Mouse (Mus musculus): ENCODE measurements around the gene Kcna10. TPM values are rescaled to one million over a fixed set of nuclear protein-coding genes. Genes with fewer than 3 reads are reported as not detected.
A peak's percentile ranks its signal among the peaks of the same experiment; 100 is the strongest.

The Kcna10 gene
- not detected for total RNA-seq (2021)

DNA sequence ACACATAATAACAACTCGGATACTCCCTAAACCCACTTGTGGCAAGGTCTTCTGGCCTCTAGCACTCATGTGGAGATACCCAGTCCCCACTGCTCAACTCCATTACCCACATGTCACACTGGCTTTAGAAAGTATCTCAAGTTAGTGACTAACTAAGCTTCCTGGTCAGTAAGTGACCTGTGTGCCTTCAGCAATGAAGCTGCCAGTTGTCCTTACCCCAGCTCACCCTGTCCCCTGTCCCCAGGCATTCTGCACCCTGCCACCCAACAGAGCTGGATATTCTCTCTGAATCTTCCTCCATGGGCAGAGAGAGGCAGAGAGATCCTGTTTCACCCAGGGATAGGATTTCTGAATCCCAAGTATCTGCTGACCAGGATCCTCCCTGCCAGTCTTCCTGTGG, at the start of gene Kcna10:
Kcna10 (plus strand) TSS at position 301 of the 400 bp plus-strand sequence.
- DNase-seq (ENCODE audit: low spot score), result no peak
- intact Hi-C loops (cut with DNase I), result no loop called here

GRCm38 (mm10) chr3:107134457-107134856, 48.4 kb upstream of the Kcna10 start:
- intact Hi-C loops (cut with DNase I), result no loop called here
- DNase-seq (ENCODE audit: low spot score), result no peak

DNA sequence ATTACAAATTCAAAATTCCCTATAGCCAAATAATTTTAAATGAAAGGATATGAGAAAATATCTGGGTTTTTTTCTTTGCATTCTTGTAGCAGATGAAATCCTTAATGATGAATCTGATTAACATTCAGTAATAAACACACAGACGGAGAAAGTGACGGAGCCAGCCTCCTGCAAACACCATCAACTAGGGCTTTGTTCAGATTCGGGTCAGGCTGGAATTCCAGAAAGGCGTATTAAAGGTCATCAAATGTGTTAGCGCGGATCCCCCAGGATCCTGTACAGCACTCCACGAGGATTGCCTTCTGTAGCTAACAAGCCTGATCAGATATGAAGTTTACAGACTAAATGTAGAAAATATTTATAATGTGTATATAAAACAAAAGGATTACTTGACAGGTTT, 35.7 kb upstream of the Kcna10 start:
- intact Hi-C loops (cut with DNase I), result no loop called here
- no peak for DNase-seq (ENCODE audit: low spot score)

- intact Hi-C loops (cut with DNase I), result loop anchor here (2.0 kb wide), 1 partner anchor 54 kb away; no protein-coding TSS in a partner anchor
- no peak for DNase-seq (ENCODE audit: low spot score)
These were observed 33.9 kb upstream of the Kcna10 start for GRCm38 (mm10) chr3:107149006-107149405.

DNA sequence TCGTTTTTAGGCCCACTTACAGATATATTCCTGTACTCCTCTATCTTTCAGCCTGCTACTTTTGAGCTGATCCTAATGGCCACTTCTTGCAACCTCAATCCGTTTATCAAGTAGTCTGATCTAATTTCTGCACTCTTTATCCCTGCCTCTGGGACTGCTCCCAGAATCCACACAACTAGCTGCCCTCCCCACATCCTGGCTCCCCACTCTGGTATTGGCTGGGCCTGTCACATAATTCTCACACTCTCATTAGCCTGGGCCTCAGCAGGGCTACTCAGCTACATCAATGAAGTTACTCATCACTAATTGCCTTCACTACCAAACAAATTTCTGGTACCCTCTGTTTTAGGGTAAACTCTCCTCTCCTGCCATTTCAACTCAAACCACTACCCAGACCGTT, 32.4 kb upstream of the Kcna10 start:
- intact Hi-C loops (cut with DNase I), result no loop called here
- no peak for DNase-seq (ENCODE audit: low spot score)

DNA sequence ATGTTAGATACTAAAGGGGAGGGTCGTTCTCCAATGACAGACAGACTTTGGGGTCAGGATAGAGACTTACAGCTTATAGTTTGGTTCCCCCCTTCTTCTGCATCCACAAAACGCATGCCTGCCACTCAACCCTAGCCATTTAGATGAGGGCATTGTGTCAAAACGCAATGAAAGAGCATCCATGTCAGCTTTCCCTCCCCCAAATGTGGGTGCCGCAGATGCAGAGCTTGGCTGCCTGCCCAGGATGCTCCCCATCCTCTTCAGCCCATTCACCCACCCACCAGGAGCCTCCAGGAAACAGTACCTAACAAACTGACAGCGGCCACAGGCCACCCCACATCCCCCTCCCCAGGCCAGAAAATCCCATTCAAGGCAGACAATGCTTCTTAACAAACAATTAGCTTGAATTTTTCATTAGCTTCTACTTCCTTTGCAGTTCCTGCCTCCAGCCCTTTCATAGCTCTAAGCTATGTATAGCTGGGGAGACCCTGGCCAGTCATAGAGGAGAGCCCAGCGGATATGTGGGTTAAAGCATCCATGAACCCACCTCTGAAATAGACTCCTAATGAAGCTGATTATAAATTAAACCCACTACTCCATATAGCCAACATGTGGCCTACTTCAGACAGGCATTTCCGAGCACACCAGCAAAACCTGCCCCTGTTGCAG, 31.9 kb upstream of the Kcna10 start:
- intact Hi-C loops (cut with DNase I), result no loop called here
- DNase-seq (ENCODE audit: low spot score), result no peak

DNA sequence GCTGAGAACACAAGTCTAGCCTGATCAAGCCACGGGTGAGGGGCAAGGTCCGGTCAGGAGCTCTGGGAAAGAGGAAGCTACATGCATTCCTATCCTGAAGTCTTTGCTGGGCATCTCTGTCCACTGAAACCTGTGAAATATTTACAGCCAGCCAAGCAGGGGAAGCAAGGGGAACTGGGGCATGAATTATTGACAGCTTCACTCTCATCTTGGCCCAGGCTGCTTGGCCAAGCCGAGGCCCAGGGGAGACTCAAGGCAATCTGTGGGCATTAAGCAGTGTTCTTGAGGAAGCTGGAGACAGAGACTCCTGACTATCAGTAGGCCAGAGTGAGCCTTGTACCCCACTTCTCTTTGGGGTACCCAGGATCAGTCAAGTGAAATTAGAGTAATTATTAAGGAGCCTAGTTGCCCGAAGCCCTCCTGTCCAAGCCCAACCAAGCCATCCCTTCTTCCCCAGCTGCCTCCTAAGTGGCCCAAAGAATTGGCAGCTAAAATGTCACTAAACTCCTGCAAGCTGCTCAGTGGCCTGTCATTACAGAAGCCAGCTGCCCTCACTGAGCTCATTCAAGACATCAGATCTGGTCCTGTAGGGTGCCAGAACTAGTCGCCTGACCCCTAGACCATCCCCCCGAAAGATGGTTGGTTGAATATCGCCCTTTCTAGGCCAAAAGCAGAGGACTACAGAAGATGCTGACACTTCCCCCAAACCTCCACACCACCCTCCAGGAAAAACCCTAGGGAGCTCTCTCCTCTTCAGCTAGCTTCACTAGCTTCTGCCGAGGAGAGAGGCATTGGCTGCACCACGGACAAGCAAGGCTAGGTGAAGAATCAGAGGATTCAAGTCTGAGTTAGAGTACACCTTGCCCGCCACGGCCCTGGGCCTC, 28.8 kb upstream of the Kcna10 start:
- intact Hi-C loops (cut with DNase I), result no loop called here
- no peak for DNase-seq (ENCODE audit: low spot score)

DNA sequence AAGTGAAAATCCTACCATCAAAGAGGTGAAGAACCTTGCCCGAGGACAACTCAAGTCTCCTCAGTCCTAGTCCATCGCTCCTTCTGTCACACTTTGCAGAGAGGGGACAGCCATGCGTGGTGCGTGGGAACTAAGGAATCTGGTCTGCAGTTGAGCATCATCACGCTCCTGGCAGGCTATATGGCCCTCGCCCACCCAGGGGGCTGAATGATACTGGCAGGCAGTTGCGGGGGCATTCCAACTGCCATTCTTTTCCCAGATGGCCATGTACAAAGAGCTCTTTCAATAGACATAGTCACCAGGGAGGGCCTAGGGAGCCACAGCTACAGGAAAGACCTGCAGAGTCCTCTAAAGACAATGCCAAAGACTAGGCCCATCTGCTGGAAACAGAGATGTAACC, 24.0 kb upstream of the Kcna10 start:
- intact Hi-C loops (cut with DNase I), result no loop called here
- DNase-seq (ENCODE audit: low spot score), result no peak

DNA sequence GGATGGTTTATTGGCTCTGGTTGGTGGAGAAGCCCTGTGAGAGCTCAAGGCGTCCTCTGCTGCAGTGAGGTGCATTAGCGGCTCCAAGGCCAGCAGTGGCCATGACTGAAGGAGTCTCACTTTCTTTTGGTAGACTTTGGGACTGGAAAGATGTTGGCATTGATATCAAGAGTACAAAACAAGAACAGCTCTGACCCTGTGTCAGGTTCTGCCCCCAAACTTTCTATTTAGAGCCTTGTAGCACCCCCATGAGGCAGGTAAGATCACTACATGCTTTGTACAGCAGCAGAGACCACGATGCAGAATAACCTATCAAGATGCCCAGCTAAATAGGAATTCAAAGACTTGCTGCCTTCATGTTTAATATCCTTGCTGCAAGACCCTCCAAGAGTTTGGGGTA, 23.4 kb upstream of the Kcna10 start:
- DNase-seq (ENCODE audit: low spot score), result no peak
- intact Hi-C loops (cut with DNase I), result no loop called here

DNA sequence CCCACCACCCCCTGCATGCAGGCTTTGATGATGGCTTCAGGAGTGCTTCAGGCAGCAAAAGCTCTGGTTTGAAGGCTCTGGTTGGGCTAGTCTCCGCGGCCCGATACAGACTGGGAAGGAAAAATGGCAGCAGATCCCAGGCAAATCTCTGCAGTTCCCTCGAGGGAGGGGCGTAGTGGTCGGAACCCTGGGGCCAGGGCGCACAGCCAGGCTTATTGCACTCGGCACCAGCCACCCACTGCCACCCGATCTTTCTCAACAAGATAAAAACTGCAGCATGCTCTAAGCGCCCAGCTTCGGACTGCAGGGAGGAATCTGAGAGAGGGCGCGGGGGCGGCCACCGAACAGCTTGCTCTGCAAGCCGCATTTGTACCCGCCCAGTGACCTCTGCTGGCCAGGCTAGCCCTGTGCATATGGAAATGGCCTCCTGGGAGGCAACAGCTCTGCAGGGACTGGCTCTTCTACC, 23.0 kb upstream of the Kcna10 start:
- no peak for DNase-seq (ENCODE audit: low spot score)
- intact Hi-C loops (cut with DNase I), result loop anchor here (2.0 kb wide), 1 partner anchor 65 kb away; no protein-coding TSS in a partner anchor

GRCm38 (mm10) chr3:107162741-107163140, 20.1 kb upstream of the Kcna10 start:
- intact Hi-C loops (cut with DNase I), result no loop called here
- no peak for DNase-seq (ENCODE audit: low spot score)

- intact Hi-C loops (cut with DNase I), result no loop called here
- DNase-seq (ENCODE audit: low spot score), result no peak
These were observed 13.3 kb upstream of the Kcna10 start for GRCm38 (mm10) chr3:107169552-107169951.

DNA sequence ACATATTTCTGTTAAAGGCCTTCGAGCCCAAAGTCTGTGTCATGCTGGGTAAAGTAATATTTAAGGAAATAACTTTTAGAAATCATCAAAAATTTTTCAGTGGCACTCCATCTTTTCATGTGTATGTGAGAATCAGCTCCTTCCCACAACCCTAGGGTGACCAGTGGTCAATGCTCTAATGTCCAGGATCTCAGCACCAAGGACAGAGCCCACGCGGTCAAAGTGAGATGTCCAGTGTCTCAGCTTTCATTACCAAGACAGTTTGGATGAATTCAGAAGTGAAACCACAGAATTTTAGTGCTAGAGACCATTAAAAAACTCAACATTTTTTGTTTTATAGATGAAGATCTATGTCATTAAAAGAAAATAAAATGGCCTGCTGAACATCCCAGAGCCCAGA, 10.9 kb upstream of the Kcna10 start:
- DNase-seq (ENCODE audit: low spot score), result no peak
- intact Hi-C loops (cut with DNase I), result no loop called here

DNA sequence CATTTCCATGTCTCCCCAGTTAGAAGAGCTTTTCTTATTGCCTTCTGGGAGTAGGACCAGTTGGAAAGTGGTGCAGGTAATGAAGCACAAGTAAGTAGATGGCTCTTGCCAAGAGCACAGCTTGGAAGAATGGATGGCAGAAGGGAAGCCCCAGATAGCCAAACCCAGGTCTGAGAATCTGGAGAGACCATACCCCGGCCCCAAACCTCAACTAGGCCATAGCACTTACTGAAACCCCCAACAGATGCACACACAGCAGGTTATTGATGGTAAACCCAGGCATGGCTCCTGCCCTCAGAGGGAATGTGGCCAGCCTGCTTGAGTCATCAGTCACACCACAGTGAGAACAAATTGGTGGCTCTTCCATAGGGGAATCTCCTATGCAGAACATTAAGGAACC, 10.3 kb upstream of the Kcna10 start:
- DNase-seq (ENCODE audit: low spot score), result no peak
- intact Hi-C loops (cut with DNase I), result no loop called here

DNA sequence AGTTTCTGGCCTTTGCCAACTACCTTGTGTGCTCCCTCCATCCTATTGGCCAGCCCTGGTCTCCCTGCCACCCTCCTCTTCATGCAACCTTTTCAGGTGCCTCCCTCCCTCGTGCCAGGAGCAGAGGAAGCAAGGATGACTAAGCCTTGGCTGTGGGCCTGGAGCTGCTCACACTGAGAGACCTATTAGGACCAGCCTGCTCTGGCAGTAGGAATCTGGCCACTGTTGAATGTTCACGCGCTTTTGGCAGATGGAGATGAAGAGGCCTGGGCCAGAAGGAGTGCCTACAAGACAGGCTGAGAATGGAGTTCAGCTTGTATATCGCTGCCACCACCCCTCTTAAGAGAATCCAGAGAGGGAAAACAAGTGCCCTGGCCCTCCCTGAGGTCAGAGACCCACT, 7.4 kb upstream of the Kcna10 start:
- peak; percentile 16 for DNase-seq (ENCODE audit: low spot score)
- intact Hi-C loops (cut with DNase I), result no loop called here

DNA sequence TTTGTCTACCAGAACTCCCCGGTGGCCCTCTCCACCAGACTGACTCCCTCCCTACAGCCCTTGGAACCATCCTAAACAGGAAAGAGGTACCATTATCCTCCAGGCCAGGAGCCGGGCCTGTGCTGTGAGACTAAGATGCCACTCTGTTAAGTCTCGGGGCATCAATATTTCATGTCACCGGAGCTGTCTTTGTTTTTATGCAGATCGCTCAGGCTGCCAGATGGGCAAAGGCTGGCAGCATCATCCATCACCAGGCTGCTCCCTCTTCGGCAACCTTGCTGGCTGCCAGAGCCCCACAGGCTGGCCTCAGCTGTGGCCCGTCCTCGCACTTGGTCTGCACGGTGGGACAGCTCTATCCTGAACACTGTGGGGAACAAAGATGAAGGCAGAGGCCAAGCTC, 6.4 kb upstream of the Kcna10 start:
- intact Hi-C loops (cut with DNase I), result no loop called here
- no peak for DNase-seq (ENCODE audit: low spot score)

- intact Hi-C loops (cut with DNase I), result no loop called here
- no peak for DNase-seq (ENCODE audit: low spot score)
These were observed 2.0 kb upstream of the Kcna10 start for GRCm38 (mm10) chr3:107180860-107181259.

DNA sequence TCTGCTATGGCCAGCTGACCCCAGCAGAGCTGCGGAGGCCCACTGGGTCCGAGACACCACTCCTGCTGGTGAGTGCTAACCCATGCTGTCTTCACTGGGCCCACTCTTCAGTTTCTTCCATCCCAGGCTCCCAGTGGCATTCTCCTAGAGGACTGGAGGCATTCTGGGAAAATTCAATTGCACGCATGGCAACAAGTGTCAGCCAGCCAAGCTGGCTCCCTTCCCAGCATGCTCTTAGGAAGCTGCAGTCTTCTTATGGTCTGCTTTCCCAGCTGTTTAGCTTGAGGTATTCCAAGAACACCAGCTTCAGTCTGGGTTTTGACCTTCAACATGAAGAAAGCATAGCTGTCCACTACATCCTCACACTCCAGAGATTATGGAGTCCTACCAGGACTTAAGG, 322 bp downstream of the Kcna10 start:
- intact Hi-C loops (cut with DNase I), result no loop called here
- no peak for DNase-seq (ENCODE audit: low spot score)

GRCm38 (mm10) chr3:107185597-107185996, 2.7 kb downstream of the Kcna10 start:
- intact Hi-C loops (cut with DNase I), result loop anchor here (5.0 kb wide), 1 partner anchor 283 kb away; no protein-coding TSS in a partner anchor

DNA sequence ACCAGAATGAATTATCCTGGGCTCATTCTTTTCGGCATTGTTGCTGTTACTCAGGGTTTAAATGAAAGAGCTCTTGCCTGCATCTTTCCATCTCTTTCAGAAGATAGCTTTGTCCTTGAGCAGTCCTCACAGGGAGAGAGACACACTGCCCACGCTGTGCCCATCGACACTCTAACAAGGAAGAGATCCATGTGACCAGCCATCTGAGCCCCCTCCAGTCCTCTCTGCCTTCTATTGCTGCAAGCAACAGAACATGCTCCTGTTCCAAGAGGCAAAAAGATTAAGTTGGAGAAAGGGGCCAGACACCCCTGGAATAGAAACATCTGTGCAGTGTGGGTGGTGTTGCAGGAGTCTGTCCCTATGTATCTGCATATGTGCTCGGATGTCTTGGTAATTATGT, 4.2 kb downstream of the Kcna10 start:
- intact Hi-C loops (cut with DNase I), result loop anchor here (5.0 kb wide), 1 partner anchor 285 kb away; no protein-coding TSS in a partner anchor

More at GRCm38 (mm10) chr3:107185597-107185996, 2.7 kb downstream of the Kcna10 start:
- no peak for DNase-seq (ENCODE audit: low spot score)

More for the DNA sequence above, 4.2 kb downstream of the Kcna10 start:
- DNase-seq (ENCODE audit: low spot score), result no peak

All from heart, postnatal 25 days (tissue).